Mouse (Mus musculus) bone marrow macrophage, adult 2 months (primary cell): ENCODE results near the gene Tcfl5.

Experiments
- CTCF ChIP-seq: IDR thresholded peaks from 2 replicates; pipeline ENCODE4 v1.5.1; 2012; ENCODE audit warnings: low read depth, mild to moderate bottlenecking, low read length, moderate library complexity
- POLR2A ChIP-seq: IDR thresholded peaks from 2 replicates; pipeline ENCODE4 v1.6.1; 2012; ENCODE audit warnings: mild to moderate bottlenecking, low read depth, low read length, borderline replicate concordance

- TF ChIP-seq CTCF (no peak), POLR2A (no peak)
These were observed 12.6 kb upstream of the Tcfl5 start for GRCm38 (mm10) chr2:180655150-180655549.
